Mouse (Mus musculus) lung, postnatal 36 days (tissue): ENCODE measurements around the gene Sytl5.

Experiments used
- DNase-seq: peaks from one replicate; pipeline ENCODE4 v3.0.0; 2022; ENCODE audit warnings: mixed read lengths

Gene Sytl5

DNA sequence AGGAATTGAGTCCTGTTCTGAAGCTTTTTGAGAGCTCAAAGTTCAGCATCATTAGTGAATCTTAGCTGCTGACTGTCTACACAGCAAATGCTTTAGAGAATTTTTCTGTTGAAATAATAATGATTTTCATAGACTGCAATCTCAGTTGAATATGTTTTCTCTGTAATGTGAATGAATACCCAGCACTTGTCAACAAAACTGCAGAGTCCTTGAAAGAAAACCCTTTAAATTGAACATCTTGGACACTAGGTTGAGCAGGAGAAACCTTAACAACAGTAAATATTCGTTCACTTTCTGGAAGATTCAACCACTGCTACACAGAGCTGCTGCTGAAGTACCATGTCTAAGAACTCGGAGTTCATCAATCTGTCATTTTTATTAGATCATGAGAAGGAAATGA lies at the start of gene Sytl5:
Gene Sytl5, plus strand, starts transcription at position 301 of the 400 bp plus-strand sequence.
- DNase-seq, result no peak

GRCm38 (mm10) chrX:9846628-9847027 lies 38.8 kb upstream of the Sytl5 start, which contains the start of gene Hypm:
TSS of gene Hypm (plus strand) at chrX:9846928.
- DNase-seq, result no peak

- DNase-seq, result no peak
Measured at GRCm38 (mm10) chrX:9849403-9849802, 36.0 kb upstream of the Sytl5 start, which contains the start of gene H2al3. TSS of gene H2al3 (plus strand) at chrX:9849703.

DNA sequence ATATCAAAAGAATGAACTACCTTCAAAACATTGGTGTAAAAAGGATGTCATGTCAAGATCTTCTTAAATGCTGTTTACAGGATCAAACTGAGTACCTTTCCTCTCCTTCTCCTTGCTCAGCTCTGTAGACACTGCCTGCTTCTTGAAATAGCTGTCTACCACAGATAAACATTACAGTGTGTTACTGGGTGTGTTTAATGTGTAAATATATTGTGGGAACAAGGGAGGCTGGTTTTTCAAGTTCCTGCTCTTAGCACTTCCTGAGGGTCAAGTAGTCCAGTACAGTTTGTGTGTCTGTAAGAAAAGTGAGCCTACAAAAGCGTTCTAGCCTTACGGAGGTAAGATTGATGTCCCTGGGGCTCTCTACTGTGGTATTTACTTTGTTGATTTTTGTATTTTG lies 23.6 kb upstream of the Sytl5 start:
- peak; percentile 41 for DNase-seq

GRCm38 (mm10) chrX:9875519-9875918 lies 9.9 kb upstream of the Sytl5 start:
- DNase-seq, result no peak

DNA sequence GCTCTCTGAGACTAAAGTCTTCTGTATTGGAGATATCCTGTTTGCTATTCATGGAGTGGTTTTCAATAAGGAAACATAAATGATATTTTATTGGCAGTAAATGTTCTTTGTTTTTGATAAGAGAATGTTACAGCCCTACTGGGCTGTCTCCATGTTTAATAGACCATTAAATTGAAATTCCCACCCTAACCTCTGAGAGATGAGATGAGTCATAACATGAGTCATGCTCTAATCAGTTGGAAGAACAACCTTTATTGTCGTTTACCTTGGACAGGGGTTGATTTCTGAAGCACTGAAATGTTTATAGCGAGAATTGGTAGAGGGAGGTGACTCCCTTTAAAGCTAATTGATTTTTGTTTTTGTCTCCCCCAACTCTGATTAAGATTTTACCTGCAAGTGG lies 24.1 kb downstream of the Sytl5 start:
- DNase-seq, result no peak

GRCm38 (mm10) chrX:9933839-9934238 lies 48.4 kb downstream of the Sytl5 start:
- DNase-seq, result no peak

DNA sequence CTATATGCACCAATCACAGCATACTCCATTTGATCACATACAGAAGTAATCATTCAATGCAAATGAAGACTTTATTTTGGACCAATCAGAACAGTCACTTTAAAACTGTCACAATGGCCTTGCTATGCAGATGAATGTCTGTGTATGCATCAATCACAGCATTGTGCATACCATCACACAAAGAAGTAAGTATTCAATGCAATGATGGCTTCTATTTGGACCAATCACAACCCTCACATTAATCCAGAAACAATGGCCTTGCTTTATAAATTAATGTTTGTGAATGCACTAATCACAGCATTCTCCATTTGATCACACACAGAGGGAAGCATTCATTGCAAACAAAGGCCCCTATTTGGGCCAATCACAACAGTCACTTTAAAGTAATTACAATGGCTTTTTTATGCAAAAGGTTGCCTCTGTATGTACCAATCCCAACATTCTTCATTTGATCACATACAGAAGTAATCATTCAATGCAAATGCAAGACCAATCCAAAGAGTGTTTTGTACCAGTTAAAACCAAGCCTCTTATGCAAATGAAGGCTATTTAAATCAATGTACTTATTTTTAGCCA lies 98.8 kb downstream of the Sytl5 start:
- no peak for DNase-seq

- DNase-seq, result no peak
Measured at GRCm38 (mm10) chrX:10000718-10001117, 115.3 kb downstream of the Sytl5 start.

GRCm38 (mm10) chrX:10005946-10006345 lies 120.5 kb downstream of the Sytl5 start:
- DNase-seq, result no peak

GRCm38 (mm10) chrX:10007675-10008270 lies 122.4 kb downstream of the Sytl5 start:
- no peak for DNase-seq

DNA sequence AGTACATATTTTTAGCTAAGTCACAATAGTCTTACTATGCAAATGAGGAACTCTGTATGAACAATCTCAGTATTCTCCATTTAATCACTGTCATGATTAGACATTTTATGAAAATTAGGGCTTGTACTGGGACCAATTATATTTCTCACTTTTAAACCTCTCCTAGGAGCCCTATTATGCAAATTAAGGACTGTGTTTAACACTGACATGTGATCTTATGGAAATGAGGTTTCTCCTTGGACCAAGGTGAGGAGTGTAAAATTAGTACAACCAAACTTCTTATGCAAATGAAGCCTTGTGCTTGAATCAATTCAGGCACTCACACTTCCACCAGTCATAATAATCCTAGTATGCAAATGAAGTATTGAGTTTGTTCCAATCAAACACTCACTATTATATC lies 124.8 kb downstream of the Sytl5 start:
- no peak for DNase-seq

- DNase-seq, result peak; percentile 23
Measured at GRCm38 (mm10) chrX:10034666-10035065, 149.2 kb downstream of the Sytl5 start.
